Mouse (Mus musculus) liver, embryonic 15.5 days (tissue): ENCODE measurements at regions not wholly inside any gene's neighbourhood (a gene's known extent, or its start where the extent isn't known, plus 50 kb on each side); places are given as distances from the start of the nearest gene placed in this dataset.

Experiments
- ATAC-seq: fragments of 200-750 bp; cut with Nextera tagmentation; 2 replicates; pipeline ENCODE4 v1.8.0; 2017; ENCODE audit warnings: moderate number of reproducible peaks, mild to moderate bottlenecking, moderate library complexity; ENCODE audit not compliant: insufficient read depth
- H3K27ac ChIP-seq: fragments of 300-500 bp; sonication (generic); replicated peaks from 2 replicates; pipeline ENCODE4 v1.5.1; 2015; ENCODE audit warnings: mild to moderate bottlenecking, inconsistent platforms
- H3K27me3 ChIP-seq: fragments of 300-500 bp; sonication (generic); 2 replicates; pipeline ENCODE4 v1.6.1; 2015; ENCODE audit warnings: mild to moderate bottlenecking, inconsistent platforms
- H3K36me3 ChIP-seq: fragments of 300-500 bp; sonication (generic); replicated peaks from 2 replicates; pipeline ENCODE4 v1.6.1; 2015; ENCODE audit warnings: moderate library complexity, mild to moderate bottlenecking, inconsistent platforms
- H3K4me1 ChIP-seq: fragments of 300-500 bp; sonication (generic); replicated peaks from 2 replicates; pipeline ENCODE4 v1.6.1; 2015; ENCODE audit warnings: inconsistent platforms
- H3K4me2 ChIP-seq: fragments of 300-500 bp; sonication (generic); 2 replicates; pipeline ENCODE4 v1.6.1; 2015; ENCODE audit warnings: moderate library complexity, mild to moderate bottlenecking, inconsistent platforms
- H3K4me3 ChIP-seq: fragments of 300-500 bp; sonication (generic); replicated peaks from 2 replicates; pipeline ENCODE4 v1.5.1; 2015; ENCODE audit warnings: mild to moderate bottlenecking, inconsistent platforms
- H3K9ac ChIP-seq: fragments of 300-500 bp; sonication (generic); 2 replicates; pipeline ENCODE4 v1.6.1; 2015; ENCODE audit warnings: moderate library complexity, mild to moderate bottlenecking, inconsistent platforms
- H3K9me3 ChIP-seq: fragments of 300-500 bp; sonication (generic); replicated peaks from 2 replicates; pipeline ENCODE4 v1.6.1; 2016; ENCODE audit warnings: inconsistent platforms
- WGBS: fragments of 180-500 bp; shearing (Covaris S2); methylation state at CpG from one replicate; pipeline ENCODE4 v1.1.7; 2015; ENCODE audit warnings: mixed read lengths; ENCODE audit not compliant: insufficient replicate concordance; 5-methylcytosine and 5-hydroxymethylcytosine counted together

- Histone ChIP-seq H3K36me3 (no peaks in the 10 kb centered on the region), H3K9ac (no peak overlapping the region), H3K4me3 (no peak overlapping the region), H3K4me1 (no peaks in the 10 kb centered on the region), H3K27me3 (no peaks in the 10 kb centered on the region), H3K27ac (no peak overlapping the region), H3K4me2 (no peak overlapping the region), H3K9me3 (0 out of 2 replicates have a peak, but pooled peaks cover 4% of the 10 kb centered on the region)
- no peak for ATAC-seq
- 58% methylated on average over 7 of the region's 7 CpGs for WGBS
Measured at GRCm38 (mm10) chr12:107356974-107357373, 131.5 kb upstream of the 3110018I06Rik start.

GRCm38 (mm10) chr12:107360511-107360910, 127.9 kb upstream of the 3110018I06Rik start:
- Histone ChIP-seq H3K36me3 (no peaks in the 10 kb centered on the region), H3K4me2 (no peak overlapping the region), H3K27me3 (no peaks in the 10 kb centered on the region), H3K4me1 (no peaks in the 10 kb centered on the region), H3K4me3 (no peak overlapping the region), H3K27ac (no peak overlapping the region), H3K9me3 (0 out of 2 replicates have a peak, but pooled peaks cover 4% of the 10 kb centered on the region), H3K9ac (no peak overlapping the region)
- no peak for ATAC-seq
- WGBS, result 66% methylated on average over 12 of the region's 12 CpGs

- H3K27ac ChIP-seq, result no peak overlapping the region
- H3K4me2 ChIP-seq, result no peak overlapping the region
- 0 out of 2 replicates have a peak, but pooled peaks cover 4% of the 10 kb centered on the region for H3K9me3 ChIP-seq
- no peak overlapping the region for H3K4me3 ChIP-seq
- no peak overlapping the region for H3K9ac ChIP-seq
- no peaks in the 10 kb centered on the region for H3K4me1 ChIP-seq
- no peak for ATAC-seq
- no peaks in the 10 kb centered on the region for H3K27me3 ChIP-seq
- WGBS, result 71% methylated on average over 7 of the region's 7 CpGs
- H3K36me3 ChIP-seq, result no peaks in the 10 kb centered on the region
Measured at GRCm38 (mm10) chr12:107361606-107362005, 126.8 kb upstream of the 3110018I06Rik start.

GRCm38 (mm10) chr12:107362120-107362519, 126.3 kb upstream of the 3110018I06Rik start:
- Histone ChIP-seq H3K4me3 (no peak overlapping the region), H3K9ac (no peak overlapping the region), H3K4me1 (no peaks in the 10 kb centered on the region), H3K4me2 (no peak overlapping the region), H3K9me3 (0 out of 2 replicates have a peak, but pooled peaks cover 4% of the 10 kb centered on the region), H3K27ac (no peak overlapping the region), H3K27me3 (no peaks in the 10 kb centered on the region), H3K36me3 (no peaks in the 10 kb centered on the region)
- ATAC-seq, result no peak
- WGBS, result 56% methylated on average over 10 of the region's 10 CpGs

- Histone ChIP-seq H3K27me3 (no peaks in the 10 kb centered on the region), H3K9me3 (no peaks in the 10 kb centered on the region), H3K4me1 (no peaks in the 10 kb centered on the region), H3K4me3 (no peak overlapping the region), H3K4me2 (no peak overlapping the region), H3K9ac (no peak overlapping the region), H3K36me3 (no peaks in the 10 kb centered on the region), H3K27ac (no peak overlapping the region)
- WGBS, result 66% methylated on average over 7 of the region's 7 CpGs
- no peak for ATAC-seq
Measured at GRCm38 (mm10) chr12:107372254-107372653, 116.2 kb upstream of the 3110018I06Rik start.

- Histone ChIP-seq H3K9me3 (no peaks in the 10 kb centered on the region), H3K4me3 (no peak overlapping the region), H3K27me3 (no peaks in the 10 kb centered on the region), H3K9ac (no peak overlapping the region), H3K4me2 (no peak overlapping the region), H3K27ac (no peak overlapping the region), H3K4me1 (no peaks in the 10 kb centered on the region), H3K36me3 (no peaks in the 10 kb centered on the region)
- WGBS, result 71% methylated on average over 14 of the region's 14 CpGs
- ATAC-seq, result no peak
Measured at GRCm38 (mm10) chr12:107392050-107392795, 96.2 kb upstream of the 3110018I06Rik start.

GRCm38 (mm10) chr12:107394467-107394866, 94.0 kb upstream of the 3110018I06Rik start:
- H3K9ac ChIP-seq, result no peak overlapping the region
- WGBS, result 38% methylated on average over 1 of the region's 1 CpGs
- ATAC-seq, result no peak

GRCm38 (mm10) chr12:107404821-107405220, 83.6 kb upstream of the 3110018I06Rik start:
- 0 out of 2 replicates have a peak, but pooled peaks cover 2% of the 10 kb centered on the region for H3K9me3 ChIP-seq
- no peak for ATAC-seq
- H3K36me3 ChIP-seq, result no peaks in the 10 kb centered on the region
- H3K9ac ChIP-seq, result no peak overlapping the region
- H3K4me3 ChIP-seq, result no peak overlapping the region
- H3K27me3 ChIP-seq, result no peaks in the 10 kb centered on the region
- WGBS, result 67% methylated on average over 10 of the region's 10 CpGs
- H3K4me2 ChIP-seq, result no peak overlapping the region
- no peak overlapping the region for H3K27ac ChIP-seq
- no peaks in the 10 kb centered on the region for H3K4me1 ChIP-seq

More at GRCm38 (mm10) chr12:107394467-107394866, 94.0 kb upstream of the 3110018I06Rik start:
- no peak overlapping the region for H3K4me3 ChIP-seq
- no peak overlapping the region for H3K4me2 ChIP-seq
- H3K36me3 ChIP-seq, result no peaks in the 10 kb centered on the region
- no peaks in the 10 kb centered on the region for H3K4me1 ChIP-seq
- no peaks in the 10 kb centered on the region for H3K27me3 ChIP-seq
- H3K9me3 ChIP-seq, result no peaks in the 10 kb centered on the region
- no peak overlapping the region for H3K27ac ChIP-seq

- Histone ChIP-seq H3K4me2 (no peak overlapping the region), H3K9ac (no peak overlapping the region), H3K27ac (no peak overlapping the region), H3K9me3 (no peaks in the 10 kb centered on the region), H3K36me3 (no peaks in the 10 kb centered on the region), H3K4me3 (no peak overlapping the region), H3K4me1 (no peaks in the 10 kb centered on the region), H3K27me3 (no peaks in the 10 kb centered on the region)
- WGBS, result 52% methylated on average over 7 of the region's 7 CpGs
- ATAC-seq, result no peak
Measured at GRCm38 (mm10) chr12:107423923-107424322, 64.5 kb upstream of the 3110018I06Rik start.

GRCm38 (mm10) chr12:107438506-107438905, 49.9 kb upstream of the 3110018I06Rik start:
- whole genome bisulfite sequencing, result 37% methylated on average over 4 of the region's 4 CpGs
- H3K27me3 ChIP-seq, result no peaks in the 10 kb centered on the region
- H3K27ac ChIP-seq, result no peak overlapping the region
- no peak for ATAC-seq
- H3K36me3 ChIP-seq, result no peaks in the 10 kb centered on the region
- H3K4me1 ChIP-seq, result no peaks in the 10 kb centered on the region
- H3K9me3 ChIP-seq, result no peaks in the 10 kb centered on the region
- H3K4me3 ChIP-seq, result no peak overlapping the region
- no peak overlapping the region for H3K9ac ChIP-seq
- H3K4me2 ChIP-seq, result no peak overlapping the region
